Mouse (Mus musculus) R1 (cell line): ENCODE measurements at regions not wholly inside any gene's neighbourhood (a gene's known extent, or its start where the extent isn't known, plus 50 kb on each side); places are given as distances from the start of the nearest gene placed in this dataset.

Source experiments
- DNase-seq: peaks from one replicate; pipeline ENCODE4 v3.0.0-alpha.2; 2018; ENCODE audit warnings: low read depth, low spot score

DNA sequence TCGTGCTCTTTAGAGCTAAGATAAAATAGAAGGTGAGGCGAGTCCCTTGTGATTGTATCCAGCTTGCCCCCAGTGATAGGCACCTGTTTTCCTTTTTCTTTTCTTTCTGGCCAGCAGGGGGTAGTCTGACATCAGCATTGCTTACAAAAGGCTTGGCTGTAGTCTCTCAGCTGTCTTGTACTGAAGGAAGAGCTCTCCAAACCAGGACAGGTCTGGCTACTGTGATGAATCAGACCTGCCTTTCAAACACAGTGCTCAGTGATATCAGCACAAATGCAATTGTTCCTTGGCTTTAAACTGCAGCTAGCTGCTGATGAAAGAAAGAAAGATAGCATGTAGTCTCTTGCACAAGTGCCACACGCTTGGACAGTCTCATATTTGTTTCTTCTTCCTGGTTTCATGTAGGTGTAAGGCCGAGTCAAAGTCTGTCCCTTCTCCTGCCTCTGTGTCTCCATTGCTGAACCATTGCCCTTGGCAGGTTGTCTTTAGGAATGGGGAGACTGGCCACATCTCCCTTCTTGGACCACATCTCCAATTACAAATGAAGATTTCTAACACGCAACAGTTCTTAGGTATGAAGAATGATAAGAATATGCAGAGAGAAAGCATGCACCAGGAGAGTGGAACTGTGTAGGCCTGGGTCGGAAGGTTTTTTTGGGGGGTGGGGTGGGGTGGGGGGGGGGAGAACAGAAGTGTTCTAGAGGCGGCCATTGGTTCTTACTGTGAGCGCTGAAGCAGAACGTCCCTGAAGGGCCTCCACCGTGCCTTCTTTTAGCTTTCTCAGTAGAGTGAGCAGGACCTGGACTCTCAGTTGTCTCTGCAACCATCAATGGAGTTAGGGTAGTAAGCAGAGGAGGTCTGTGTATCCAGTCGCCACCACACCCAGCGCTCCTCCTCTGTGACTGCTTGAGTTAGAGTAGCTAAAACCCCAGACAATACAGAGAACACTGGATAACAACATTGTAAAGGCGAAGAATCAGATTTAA, 200.9 kb downstream of the Faxc start:
- peak; percentile 89 for DNase-seq

DNA sequence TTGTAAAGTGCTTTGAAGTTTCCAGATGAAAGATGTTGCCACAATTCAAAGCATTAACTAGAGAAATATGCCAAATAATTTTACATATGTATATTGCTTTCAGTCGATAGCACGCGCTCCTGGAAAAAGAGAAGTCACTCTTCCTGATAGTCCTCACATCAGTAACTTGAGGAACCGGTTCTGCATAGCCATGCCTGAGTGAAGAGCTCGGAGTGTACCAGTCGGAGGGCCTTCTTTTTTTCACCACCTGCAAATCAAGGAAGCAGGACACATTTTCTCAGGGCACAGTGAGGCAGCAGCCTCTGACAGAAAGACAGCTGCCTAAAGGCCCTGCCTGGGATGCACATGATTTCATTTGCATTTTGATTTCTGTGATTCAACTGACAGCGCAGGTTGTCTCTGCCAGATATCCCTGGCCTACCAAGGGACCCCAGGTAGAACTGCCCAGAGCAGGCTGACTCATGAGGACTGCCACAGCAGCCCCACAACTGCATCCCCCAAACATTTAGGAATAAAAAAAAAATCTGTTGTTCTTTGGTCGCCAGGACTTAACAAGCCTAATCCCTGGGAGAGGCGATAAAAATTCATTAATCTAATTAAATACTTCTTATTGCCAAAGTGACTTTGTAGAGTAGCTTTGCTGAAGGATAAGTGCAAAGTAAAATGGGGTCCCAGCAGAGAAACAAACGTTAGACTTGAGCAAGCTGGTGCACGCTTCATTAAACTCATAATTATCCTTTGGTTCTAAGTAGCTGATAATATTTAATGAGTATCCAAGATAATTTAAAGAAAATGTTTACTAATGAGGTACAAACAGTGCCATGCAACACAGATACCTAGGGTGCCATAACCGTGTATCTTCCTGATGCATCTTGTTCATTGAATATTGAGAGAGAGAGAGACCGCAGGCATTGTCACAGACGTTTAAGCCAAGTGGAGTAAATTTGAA, 202.7 kb downstream of the Faxc start:
- DNase-seq, result peak; percentile 30

DNA sequence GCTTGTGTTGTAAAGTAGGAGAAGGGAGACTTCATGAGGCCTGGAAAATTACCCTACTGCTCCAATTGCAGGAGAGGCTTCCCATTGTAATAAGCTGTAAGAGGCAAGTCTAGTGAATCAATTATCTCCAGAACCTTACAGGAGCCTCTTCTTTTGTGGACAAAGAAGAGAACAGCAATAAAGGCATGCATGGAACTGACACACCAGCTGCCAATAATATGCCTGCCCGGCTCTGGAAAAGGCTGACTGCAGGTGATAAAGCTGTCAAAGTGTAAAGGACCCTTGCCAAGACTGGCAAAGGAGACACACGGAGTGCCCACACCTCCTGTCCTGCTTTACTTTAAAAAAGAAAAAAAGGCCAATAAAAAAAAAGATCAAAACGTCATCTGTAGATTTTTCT, 209.0 kb downstream of the Faxc start:
- DNase-seq, result no peak

DNA sequence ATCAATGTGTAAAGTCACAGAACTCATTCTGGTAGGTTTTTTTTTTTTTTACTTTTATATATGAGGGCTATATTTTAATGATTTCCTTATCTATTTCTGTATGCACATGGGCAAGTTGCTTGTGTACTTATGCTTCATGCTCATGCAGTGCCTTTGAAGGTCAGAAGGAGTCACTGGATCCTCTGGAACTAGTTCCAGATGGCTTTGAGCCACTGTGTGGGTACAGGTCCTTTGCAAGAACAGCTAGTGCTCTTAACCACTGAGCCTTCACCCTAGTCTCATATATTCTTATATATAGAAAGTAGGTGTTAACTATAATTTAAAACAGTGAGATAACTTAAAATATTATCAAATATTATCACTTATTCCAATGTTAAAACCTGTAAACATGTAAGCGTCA, 212.4 kb downstream of the Faxc start:
- no peak for DNase-seq

DNA sequence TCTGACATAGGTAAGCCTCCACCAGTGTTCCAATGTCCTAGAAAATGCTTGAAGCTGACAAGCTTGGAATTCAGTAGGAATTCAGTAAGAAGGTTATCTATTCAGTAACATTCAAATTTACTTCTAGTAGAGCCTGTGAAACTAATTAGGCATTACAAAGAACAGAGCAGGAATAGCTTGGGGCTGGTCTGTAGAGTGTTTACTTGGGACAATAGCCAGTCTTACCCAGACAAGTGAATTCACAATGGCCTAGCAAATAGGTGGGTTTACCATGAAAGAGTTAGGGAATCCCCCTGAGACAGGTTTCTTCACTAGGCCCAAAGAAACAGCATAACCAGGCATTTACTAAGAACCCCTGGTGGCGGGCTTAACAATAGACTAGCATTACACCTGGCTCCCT, 212.5 kb upstream of the Fbxl4 start:
- peak; percentile 96 for DNase-seq

DNA sequence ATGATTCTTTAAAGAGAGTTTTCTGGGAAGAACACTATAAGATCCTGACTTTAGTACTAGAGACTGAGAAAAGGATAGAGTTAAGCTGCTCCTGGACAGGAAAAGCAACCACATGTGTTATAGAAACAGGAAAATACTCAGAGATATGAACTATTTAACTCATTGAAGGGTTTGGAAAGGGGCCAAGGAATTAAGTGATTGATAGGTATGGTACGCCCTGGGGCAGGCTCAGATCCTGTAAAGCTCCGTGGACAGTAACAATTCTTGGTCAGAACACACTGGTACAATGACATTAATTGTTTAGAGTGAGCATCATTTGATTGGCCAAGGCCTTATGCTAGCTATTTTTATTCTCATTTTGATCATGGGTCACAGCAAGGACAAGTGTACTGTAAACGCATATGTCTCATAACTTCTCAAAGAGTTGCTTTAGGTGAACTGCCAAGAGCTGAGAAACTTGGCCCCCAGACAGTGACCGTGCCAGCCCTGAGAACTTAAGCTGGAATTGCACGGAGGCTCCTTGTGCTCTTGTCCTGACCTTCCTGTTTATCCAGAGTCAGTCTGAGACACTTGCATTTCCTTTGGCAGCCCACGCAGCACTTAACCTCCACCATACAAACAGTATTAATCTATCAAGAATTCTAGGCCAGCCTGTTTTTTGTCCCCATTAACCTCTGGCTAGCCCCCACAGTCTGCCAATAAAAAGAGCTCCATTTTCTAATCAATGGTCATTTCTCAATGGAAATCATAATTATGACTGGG, 210.5 kb upstream of the Fbxl4 start:
- DNase-seq, result no peak

DNA sequence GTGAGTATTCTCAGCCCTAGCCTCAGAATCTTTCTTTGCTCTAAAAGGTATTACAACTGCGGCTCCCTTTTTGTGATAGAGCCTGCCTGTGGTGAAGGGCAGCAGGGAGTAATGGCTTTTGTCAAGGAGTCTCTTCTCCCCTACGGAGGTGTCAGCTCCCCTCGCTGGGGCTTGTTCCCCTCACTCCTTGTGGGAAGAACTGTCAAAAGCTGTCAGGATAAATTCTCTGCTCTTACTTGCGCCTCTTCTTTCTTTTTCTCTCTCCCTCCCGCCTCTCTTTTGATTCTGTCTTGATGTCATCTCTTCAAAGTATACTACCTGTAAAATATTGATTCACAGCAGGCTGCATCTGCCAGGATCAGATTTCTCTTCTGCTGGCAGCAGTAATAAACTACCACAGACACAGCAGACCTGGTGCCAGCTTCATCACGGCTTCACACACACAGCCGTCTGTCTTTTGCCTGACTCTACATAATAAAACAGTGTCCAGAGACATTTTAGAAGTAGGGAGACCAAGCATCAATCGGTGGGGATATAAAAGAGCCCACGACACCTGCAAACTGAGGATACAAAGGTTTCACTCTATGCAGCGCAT, 205.3 kb upstream of the Fbxl4 start:
- no peak for DNase-seq

DNA sequence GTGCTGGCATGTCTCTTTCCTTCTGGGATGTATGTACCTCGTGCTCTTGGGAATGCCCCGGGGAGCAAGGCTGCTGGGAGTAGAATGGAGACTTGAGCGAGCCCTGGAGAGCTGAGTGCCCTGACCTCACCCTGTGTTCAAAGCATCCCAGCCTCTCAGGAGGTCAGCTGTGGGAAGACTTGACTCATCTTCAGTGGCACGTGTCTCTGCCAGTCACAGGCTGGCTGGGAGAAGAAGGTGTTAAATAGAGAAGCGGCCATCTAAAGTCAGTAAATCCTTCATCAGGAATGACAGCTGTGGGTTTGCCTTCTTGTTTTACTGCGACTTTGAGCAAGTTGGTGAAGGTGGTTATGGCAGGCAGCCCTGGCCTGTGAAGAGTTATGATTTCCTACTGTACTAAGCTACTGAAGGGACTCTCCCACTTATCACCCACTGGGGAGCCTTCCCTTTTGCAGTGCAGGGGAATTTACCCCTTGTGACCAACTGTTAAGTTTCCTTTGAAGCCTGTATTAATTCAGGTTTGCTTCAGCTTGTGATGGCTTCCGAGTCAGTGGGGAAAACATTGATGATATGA, 204.3 kb upstream of the Fbxl4 start:
- DNase-seq, result no peak

DNA sequence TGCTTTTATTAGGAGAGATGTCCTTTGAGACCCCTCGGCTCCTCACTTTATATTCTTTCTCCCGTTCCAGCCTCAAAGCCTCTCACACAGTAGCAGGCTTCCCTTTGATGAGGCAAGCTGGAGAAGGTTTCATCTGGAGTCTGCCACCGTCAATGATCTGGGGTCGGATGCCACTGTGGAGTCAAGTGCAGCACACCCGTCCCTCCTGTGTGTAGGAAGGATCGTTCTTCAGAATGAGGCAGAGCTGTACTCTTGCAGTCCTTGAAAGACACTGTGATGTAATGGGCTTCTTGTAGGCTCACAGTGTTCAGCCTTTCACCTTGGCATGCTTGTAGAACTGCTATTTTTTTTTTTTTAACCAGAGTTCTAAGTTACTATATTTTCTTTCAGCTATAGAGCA, 203.7 kb upstream of the Fbxl4 start:
- DNase-seq, result no peak

DNA sequence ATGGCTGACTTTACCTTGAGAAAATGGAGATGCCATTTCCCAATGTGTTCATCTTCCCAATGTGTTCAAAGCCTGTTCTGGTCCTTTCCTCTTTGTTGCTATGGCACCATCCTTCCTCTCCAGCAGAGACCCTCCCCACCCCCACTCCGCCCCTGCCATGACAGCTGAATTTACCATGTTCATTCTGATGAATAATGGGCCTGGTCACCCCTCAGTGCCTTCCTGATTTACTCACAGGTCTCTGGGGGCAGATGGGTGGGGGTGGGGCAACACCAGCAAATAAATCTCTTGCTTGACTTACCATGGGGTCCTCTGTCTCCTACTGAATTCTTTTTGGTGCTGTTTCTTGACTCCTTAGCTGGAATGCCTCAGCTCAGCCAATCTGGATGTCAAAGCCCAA, 170.9 kb upstream of the Fbxl4 start:
- no peak for DNase-seq

DNA sequence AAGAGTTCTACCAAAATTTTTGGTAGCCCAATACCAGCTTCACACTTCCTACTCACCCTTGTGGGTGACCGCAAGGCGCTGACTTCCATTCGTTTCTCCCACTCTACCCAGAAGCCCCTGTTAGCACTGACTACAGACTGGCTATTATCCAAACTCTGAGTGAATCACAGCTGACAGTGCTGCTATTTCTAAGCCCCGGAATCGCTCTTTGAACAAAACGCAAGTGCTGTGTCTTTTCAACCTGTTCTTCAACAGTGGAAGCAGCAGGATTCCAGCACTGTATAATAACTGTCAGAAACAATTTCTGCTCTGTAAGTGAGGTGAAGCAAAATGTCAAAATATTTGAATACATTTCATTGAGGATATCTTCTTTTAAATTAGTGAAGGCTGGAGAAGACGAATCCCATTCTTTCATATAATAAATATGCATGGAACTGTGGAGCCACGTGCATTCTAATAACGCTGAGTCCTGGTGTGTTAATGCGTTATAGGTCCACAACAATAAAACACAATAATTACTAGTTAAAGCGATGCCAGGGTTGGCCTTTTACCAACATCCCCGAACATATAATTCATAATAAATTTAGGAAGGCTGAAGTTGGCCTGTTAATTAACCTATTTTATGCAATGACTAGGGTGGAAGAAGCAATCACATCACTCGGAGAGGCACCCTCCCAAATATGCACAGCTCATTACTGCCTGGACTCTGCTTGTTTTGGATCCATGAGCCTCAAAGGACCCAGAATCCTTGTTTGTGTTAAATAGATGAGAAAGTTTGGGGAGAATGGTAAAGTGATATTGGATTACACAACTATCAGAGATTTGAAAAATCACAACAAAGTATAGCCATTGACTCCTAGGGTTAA, 169.0 kb upstream of the Fbxl4 start:
- no peak for DNase-seq

DNA sequence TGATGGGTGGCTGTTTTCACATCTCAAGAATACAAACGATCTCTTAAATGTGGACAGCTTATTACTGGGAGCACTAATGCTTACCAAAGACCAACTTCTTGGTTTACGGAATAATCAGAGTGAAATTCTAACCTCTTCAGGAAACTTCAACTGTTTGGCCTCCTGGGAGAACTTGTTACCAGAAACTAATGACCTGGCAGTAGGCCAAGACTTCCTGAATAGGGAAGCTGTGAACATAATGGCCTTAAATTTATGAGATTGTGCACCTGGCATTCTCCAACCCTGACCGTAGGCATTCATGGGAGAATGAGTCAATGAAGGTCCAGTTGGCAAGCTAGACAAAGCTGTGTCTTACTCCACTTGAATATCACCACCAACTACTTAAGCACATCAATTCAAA, 160.8 kb upstream of the Fbxl4 start:
- no peak for DNase-seq

DNA sequence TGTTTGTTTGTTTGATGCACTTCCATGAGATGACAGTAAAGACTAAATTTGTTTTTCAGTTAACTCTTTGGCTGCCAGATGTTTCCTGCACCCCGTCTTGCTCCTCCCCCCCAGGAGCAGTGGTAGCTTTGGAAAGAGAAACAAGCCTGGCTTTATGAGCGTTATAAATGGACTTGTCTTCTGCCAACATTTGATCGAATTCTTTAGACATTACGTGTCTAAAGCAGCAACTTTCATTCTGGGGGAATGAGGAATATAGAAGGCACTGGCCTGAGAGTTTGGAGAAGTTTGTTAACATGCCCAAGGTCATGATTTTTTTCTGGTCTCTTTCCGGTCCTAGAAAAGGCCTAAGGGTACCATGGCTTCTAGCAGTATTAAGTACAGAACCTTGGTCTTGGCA, 148.8 kb upstream of the Fbxl4 start:
- no peak for DNase-seq

DNA sequence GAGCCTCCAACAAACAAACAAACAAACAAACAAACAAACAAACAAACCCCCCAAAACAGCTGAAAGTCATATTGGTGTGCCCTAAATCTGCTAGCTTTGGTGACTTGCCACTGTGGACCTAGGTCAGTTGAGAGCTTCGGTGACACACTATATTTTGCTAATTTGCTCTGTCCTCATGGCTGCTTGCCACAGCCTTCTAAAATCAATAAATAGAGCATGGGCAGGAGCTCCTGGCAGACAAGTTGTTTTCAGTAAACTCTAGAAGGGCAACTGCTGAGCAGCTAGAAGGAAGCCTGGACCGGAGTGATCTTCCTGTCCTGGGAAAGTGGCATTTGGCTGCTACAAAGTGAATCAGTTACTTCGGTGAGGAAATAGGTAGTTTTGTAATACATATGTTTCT, 119.7 kb upstream of the Fbxl4 start:
- DNase-seq, result no peak

DNA sequence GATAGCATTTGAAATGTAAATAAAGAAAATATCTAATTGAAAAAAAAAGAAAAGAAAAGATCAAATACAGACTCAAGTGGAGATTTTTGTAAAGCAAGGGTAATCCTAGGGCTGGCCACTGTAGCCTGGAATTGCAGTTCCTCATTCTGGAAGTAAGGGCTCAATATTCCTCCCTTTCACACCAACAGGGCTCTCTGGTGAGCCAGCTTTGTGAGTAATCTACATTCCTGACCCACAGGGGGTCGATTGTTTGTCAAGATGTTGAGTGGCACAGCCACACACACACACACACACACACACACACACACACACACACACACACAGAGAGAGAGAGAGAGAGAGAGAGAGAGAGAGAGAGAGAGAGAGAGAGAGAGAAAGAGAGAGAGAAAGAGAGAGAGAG, 107.1 kb upstream of the Fbxl4 start:
- peak; percentile 78 for DNase-seq

DNA sequence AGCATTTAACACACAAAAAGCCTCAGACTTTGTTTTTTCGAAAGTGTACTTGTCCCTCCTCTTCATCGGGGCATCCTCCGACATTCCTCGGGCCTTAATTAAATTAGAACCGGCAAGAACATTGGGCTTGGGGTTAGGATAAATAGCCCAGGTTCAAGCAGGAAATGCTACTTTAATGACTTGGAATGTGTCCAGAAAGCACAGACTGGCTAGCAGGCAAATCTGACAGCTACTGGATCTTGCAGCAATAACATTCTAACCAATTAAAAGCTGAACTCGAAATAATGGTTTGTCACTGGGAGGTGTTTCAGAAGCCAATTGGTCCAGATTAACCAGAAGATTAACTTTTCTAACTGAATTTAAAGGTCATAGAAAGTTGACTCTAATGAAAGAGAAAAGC, 93.4 kb upstream of the Fbxl4 start:
- no peak for DNase-seq

DNA sequence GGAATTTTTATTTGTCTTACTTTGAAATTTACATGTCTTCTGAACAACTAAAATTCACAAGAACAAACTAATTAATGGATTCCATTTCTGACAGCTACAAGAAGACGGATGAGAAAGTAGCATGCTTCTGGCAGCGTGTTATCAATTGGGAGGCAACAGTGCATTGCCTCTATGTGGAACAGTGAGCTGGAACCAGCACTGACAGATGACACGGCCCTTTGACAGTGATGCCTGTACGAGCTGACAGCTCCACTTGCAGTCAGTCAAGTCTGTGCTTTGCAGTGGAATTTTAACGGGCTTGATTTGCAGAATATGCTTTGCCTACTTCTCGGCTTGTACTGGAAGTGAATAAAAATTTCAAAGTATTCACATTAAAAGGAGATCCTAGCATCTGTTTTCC, 88.3 kb upstream of the Fbxl4 start:
- DNase-seq, result no peak

DNA sequence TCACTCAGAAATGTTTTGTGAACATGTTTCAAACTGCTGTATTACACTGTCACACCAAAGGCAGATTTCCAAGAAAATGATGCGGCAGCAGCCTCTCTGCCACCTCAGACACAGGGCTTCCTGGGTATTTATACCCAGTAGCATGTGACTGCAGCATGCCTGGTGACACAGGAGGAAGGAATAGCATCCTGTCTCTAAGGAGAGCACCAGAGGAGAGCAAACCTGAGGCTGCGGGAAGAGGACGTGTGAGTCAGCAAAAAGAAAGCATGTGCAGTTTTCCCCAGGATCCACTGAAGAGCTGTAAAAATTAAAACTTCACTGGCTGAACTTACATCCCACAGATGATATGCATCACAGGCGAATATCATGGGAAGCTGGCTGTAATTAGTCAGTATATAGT, 83.2 kb upstream of the Fbxl4 start:
- peak; percentile 32 for DNase-seq

DNA sequence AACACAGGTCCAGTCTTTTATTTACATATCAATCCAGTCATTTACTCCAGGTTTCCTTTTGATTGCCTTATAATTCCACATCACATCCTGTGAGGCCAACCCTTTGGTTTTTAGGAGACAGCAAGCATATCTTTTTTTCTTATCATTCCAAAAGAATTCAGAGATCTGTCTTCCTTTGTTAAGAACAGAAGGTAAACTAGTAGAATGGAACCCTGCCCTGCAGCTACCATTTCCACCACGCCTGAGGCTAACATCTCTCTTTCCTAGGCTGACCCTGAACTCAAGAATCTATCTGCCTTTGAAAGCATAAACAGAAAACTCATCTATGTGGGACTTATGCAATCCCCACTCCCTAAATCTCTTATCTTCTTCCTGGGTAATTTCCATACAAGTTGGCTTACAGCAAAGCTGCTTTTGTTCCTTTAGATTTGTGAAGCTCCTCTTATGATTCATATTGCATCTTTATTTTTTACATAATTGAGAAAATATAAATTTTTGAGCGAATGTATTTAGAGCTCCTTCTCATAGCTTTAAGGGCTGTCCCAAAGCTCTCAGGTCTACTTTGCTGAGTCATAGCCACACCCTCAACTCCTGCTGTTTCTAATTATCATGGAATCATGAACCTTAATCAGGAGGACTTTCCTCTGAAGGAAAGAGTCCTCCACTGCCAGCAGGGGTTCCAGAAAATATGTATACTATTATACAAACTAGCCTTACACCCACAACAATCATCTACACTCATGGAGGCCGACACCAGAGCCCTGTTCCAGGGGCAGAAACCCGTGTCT, 74.6 kb upstream of the Fbxl4 start:
- DNase-seq, result peak; percentile 91
